Mouse (Mus musculus) splenic B cell, adult 2 months (primary cell): ENCODE results near the gene Kcnc3.

Experiments
- DNase-seq: peaks from one replicate; pipeline ENCODE4 v3.0.0-alpha.2; 2011; ENCODE audit warnings: low read depth, low spot score
- H3K27me3 ChIP-seq: 2 replicates; pipeline ENCODE4 v1.6.1; 2012; ENCODE audit warnings: mild to moderate bottlenecking, low read length, moderate library complexity, mixed read lengths; ENCODE audit not compliant: control insufficient read depth, poor library complexity, insufficient read depth, severe bottlenecking
- H3K36me3 ChIP-seq: 2 replicates; pipeline ENCODE4 v1.6.1; 2012; ENCODE audit warnings: mild to moderate bottlenecking, low read length, moderate library complexity, mixed read lengths; ENCODE audit not compliant: control insufficient read depth, poor library complexity, insufficient read depth, severe bottlenecking

Gene Kcnc3

DNA sequence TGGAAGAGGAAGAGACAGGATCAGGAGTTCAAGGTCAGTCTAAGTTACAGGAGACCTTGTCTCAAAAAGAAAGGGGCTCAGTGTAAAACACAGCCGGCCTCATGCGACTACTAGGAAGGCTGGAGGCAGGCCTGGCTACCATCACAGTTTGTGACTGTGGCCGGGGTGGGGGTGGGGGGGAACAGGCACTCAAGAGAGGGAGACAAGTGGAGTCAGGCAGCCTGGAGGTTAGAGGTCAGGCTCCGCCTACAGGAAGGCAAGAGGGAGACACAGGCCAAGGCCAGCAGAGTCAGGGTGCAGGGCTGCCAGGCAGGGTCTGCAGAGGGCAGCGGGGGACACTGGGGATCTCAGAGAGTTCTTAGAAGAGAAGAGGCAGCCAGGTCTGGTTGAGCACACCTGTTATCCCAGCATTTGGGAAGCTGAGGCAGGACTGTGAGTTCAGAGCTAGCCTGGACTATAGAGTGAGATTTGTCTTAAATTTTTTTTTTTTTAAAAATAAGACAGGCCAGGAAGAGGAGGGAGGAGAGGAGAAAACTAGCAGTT is 6.6 kb downstream of the Kcnc3 start:
- no peaks in the 10 kb centered on the region; the same call in 1 of the 2 replicates for H3K36me3 ChIP-seq
- no peaks in the 10 kb centered on the region; the same call in 1 of the 2 replicates for H3K27me3 ChIP-seq
- no peak for DNase-seq

DNA sequence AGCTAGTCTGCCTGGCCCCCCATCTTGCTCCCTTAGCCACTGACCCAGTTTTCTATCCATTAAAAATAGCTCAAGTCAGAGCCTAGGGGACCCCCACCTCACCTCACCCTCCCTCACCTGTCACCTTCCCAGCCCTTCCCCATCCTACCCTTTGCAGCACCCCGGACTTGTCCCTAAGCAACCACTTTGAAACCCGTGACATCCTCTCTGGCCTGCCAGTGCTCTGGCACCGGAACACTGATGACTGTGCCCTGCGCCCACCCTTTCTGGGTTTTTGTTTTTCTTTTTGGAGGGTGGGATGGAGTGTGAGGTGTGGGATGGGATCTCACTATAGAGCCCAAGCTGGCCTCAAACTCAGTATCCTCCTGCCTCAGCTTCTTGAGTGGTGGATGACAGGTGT is 7.2 kb downstream of the Kcnc3 start:
- H3K27me3 ChIP-seq: peaks cover 2% of the 10 kb centered on the region
- H3K36me3 ChIP-seq: no peaks in the 10 kb centered on the region; the same call in 1 of the 2 replicates
- no peak for DNase-seq

DNA sequence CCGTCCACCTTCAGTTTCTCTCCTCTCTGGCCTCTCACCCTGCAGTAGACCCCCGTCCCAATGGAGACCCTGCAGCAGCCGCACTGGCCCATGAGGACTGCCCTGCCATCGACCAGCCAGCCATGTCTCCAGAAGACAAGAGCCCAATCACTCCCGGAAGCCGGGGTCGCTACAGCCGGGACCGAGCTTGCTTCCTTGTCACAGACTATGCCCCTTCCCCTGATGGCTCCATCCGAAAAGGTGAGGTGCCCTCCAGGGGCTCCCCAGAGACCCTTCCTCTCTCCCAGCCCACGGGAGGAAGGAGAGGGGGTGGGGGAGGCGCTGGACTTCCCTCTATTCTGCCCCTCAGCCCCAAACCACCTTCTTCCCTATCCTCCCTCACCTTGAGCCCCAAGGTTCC is 7.9 kb downstream of the Kcnc3 start:
- no peak for DNase-seq
- Histone ChIP-seq H3K27me3 (peaks cover 4% of the 10 kb centered on the region), H3K36me3 (no peaks in the 10 kb centered on the region; the same call in 1 of the 2 replicates)

DNA sequence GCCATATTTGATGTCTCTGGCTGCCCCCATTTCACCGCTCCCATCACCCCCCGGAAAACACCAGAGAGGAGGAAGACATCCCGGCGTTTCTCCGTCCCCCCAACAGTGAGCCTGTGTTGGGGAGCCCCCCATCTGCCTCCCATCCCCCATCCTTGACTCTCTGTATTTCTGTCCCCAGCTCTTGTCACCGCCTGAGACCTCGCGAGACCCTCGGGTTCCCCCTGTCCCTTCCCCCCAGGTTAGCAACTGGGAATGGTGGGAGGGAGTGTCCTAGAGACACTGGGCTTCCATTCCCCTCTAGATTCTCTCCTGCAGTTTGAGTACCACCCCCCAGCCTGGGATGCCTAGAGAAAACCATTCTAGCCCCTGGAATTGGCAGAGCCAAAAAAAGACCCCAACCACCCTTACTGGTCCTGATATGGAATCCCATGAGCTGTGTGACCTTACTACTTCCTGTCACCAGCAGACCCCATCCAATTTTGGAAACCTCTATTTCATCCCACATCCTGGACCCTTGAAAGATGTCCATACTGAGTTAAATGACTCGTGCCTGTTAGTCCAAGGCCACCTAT is 10.3 kb downstream of the Kcnc3 start:
- Histone ChIP-seq H3K27me3 (peaks cover 5% of the 10 kb centered on the region), H3K36me3 (no peaks in the 10 kb centered on the region; the same call in 1 of the 2 replicates)
- DNase-seq: no peak

DNA sequence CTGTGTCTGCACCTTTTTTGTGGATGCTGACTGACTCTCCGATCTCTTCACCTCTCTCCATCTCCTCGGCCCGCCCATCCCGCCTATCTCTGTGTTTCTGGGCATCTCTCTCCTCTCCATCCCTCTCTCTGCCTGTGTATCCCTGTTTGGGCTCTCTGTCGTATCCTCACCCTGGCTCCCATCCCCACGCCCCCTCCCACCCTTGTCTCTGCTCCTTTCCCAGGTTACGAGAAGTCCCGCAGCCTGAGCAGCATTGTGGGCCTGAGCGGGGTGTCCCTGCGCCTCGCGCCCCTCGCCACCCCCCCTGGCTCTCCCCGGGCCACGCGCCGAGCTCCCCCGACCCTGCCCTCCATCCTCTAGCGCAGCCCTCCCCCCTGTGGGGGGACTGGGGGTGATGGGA is 11.2 kb downstream of the Kcnc3 start:
- DNase-seq: no peak
- no peaks in the 10 kb centered on the region; the same call in 1 of the 2 replicates for H3K36me3 ChIP-seq
- H3K27me3 ChIP-seq: peaks cover 5% of the 10 kb centered on the region

DNA sequence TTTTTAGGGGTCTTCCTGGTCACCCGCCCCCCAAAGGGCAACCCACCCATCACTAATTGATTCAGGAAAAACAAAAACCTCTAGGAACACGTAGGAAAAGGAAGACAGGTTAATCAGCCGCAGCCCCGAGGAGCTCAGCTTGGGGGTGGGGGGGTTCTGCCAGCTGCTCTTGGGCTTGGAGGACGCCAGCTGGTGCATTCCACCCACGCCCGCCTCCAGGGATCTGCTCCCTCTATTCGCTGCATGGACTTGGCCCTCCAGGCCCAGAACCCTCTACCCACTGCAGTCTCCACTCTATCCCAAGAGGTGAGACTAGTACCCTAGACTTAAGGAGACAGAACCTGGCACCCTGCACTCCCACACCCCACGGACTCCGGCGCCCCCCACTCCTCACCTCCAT is 12.0 kb downstream of the Kcnc3 start:
- DNase-seq: no peak

DNA sequence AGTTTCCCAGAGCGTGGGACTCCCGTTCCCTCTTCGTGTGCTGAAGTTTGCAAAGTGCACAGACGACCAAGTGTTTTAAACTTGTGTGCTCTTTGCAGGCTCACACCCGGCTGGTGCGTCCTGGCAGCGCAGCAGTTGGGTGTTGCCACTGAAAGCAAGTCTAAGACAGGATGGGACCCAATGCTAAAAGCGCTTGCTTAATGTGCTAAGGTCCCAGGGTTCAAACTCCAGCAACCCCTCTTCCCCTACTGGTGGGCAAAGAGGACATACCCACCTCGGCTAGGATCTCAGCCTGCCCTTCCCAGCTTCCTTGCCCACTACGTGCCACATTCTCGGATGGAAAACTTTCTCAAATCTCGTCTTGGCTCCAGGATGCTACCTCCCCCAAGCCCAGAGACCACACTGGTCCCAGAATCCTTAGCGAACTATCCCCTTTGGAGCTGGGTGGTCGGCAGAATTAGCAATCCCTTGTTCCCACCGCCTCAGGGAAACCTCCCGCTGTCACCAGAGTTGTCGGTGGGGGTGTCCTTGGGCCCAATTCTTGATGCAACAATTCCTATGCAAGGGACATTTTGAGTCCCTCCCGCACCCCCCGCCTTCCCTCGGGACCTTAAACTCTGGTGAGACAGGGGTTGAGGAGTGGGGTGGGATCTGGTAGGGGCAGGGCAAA is 12.9 kb downstream of the Kcnc3 start:
- no peak for DNase-seq
- Histone ChIP-seq H3K36me3 (no peaks in the 10 kb centered on the region; the same call in 1 of the 2 replicates), H3K27me3 (peaks cover 5% of the 10 kb centered on the region; the same call in 1 of the 2 replicates)

More for the DNA sequence above, 12.0 kb downstream of the Kcnc3 start:
- Histone ChIP-seq H3K27me3 (peaks cover 5% of the 10 kb centered on the region; the same call in 1 of the 2 replicates), H3K36me3 (no peaks in the 10 kb centered on the region; the same call in 1 of the 2 replicates)

DNA sequence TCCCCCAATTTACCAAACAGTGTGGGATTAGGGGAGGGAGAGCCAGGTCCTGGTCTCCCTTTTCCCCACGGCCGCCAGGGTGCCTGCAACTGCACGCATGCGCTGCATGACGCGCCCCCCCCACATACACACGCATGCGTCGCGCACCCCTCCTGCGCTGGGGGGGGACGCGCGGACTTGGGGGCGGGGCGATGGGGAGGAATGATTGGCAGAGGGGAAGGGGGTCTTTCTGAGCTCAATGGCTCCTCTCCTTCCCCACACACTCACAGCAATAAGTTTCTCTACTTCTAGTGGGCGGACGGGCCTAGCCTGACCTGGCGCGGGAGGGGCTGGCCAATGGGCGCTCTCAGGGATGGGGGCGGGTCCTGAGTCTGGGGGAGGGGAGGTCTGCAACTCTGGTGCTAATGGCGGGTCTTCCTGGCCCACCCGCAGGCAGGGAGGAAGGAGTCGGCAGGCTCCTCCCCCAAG is 13.7 kb downstream of the Kcnc3 start:
- peak; percentile 33 for DNase-seq
- H3K27me3 ChIP-seq: peaks cover 5% of the 10 kb centered on the region; the same call in 1 of the 2 replicates
- H3K36me3 ChIP-seq: no peaks in the 10 kb centered on the region

DNA sequence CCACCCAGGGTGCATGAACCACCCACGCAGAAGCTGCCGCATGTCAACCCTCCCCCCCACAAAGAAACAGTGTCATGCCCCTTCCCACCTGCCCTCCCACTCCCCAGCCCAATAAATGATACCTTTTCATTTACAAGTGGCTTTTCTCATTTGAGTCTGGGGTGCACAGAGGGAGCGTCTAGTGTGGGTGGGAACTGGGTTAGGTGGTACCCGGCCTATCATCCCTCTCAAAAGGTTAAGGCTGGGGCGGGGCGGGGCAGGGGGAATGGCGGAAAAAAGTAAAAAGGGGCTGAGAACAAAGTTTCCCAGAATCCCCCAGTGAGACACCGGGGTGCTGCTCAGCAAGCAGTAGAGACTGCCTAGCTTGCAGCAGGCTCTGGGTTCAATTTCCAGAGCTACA is 14.2 kb downstream of the Kcnc3 start:
- DNase-seq: no peak
- no peaks in the 10 kb centered on the region for H3K36me3 ChIP-seq
- H3K27me3 ChIP-seq: peaks cover 5% of the 10 kb centered on the region; the same call in 1 of the 2 replicates

DNA sequence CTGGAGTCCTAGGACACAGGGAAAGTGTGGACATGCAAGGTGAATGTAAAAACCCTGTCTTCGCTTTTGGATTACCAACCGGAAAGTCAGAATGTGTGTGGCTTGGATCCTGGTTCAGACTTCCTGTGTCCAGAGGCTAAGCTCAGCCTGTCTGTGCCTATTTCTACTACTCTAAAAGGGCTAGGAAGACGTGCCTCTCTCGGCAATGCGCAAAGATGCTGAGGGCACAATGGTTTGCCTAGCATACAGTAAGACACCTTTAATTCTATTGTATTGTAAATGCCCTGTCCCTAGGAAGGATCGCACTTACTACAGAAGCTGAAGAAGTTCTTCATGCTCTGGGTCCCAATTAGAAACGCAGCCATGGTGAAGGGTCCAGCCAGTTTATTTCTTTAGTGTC is 15.0 kb downstream of the Kcnc3 start:
- Histone ChIP-seq H3K36me3 (no peaks in the 10 kb centered on the region), H3K27me3 (peaks cover 5% of the 10 kb centered on the region; the same call in 1 of the 2 replicates)
- DNase-seq: no peak

DNA sequence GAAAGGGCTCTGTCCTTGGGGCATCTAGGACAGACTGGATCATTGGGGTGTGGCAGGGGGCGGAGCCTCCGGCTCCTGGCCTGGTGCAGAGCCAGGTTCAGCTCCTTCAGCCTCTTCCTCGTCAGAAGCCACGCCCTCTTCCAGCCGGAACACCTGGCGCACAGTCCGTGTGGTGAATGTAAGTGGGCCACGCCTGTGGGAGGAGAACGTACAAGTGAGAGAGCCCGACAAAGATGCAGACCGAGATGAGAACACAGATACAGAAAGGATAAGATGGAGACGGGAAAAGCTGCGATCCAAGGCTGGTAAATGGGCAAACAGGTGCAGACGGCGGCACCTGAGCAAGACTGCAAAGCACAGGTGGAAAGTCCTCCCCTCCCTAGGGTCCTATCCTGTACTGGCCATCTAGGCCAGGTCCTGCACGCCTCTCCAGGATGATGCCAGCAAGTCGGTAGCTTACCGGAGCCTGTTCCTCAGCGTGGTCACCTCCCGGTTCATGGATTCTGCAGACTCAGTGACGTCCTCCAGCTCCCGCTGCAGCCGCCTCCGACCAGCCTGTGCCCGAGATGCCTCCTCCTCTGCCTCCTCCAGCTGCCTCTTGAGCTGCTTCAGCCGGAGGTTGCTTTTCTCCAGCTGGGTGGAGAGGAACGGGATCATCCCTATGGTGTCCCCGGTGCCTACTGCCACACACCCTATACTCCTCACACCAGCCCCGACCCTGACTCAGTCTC is 15.9 kb downstream of the Kcnc3 start:
- Histone ChIP-seq H3K36me3 (no peaks in the 10 kb centered on the region), H3K27me3 (peaks cover 5% of the 10 kb centered on the region; the same call in 1 of the 2 replicates)
- DNase-seq: no peak

DNA sequence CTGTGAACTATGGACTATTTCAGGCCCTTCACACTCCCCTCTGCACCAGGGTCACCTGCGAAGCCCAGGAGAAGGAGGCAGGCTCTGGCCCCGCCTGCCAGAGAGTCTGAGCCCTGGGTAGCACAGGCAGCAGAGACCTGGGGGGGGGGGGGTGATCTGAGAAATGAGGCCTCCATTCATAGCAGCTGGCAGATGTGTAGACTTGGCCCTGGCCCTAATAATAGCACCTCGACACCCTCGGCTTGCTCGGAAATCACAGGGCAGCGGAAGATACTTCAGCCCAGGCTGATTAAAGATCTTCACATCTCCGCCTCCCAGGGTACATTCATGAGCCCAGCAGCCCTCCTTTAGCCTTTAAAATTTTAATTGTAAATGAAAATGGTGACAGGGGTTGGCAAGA is 21.7 kb downstream of the Kcnc3 start:
- Histone ChIP-seq H3K27me3 (no peaks in the 10 kb centered on the region; the same call in 1 of the 2 replicates), H3K36me3 (no peaks in the 10 kb centered on the region)
- DNase-seq: no peak

DNA sequence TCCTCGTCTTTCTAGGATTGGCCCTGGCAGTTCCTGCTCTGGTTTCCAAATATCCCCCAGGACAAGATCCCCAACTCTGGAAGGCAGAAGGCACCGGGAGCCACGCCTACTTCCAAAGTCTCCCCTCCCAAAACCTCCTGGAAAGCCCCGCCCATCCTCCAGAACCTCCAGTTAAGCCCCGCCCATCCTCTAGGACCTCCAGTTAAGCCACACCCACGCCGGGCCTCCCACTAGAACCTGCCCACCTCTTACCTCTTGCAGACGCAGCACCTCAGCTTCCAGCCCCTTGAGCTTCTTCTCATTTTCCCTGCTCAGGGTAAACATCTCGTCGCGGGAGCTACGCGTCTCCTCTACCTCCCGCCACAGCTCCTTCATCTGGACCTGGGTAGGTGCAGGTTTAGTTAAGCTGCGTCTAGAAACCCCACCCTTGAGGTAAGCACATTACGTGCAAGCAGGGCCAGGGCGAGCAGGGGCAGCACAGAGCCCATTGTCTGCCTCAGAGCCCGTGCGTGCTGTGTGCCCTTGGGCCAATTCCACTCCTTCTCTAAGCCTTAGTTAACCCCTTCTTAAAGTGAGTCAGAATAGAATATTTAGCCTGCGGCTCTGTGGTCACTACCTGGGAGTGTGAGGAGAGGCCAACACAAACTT is 23.7 kb downstream of the Kcnc3 start:
- Histone ChIP-seq H3K36me3 (no peaks in the 10 kb centered on the region), H3K27me3 (no peaks in the 10 kb centered on the region; the same call in 1 of the 2 replicates)
- DNase-seq: no peak

DNA sequence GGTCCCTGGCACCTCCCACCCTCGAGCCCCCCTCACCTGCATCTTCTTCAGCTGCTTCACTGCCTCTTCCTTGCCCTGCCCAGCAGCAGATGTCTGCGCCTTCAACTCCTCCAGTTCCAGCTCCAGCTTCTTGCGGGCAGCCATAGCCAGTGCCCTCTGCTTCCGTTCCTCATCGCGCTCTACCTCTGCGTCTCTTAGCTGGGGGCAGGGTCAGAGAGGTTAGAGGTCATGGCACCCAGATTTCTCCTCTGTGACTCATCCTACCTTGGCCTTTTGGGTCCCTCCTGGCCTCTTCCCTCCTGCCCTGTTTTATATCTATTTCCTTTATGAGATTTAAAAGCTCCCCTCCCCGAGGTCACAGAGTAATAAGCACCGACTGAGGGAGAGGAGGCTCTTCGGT is 24.8 kb downstream of the Kcnc3 start:
- Histone ChIP-seq H3K27me3 (no peaks in the 10 kb centered on the region; the same call in 1 of the 2 replicates), H3K36me3 (no peaks in the 10 kb centered on the region)
- DNase-seq: no peak
